Mouse (Mus musculus): ENCODE data around the gene Chml. TPM values are rescaled to one million over a fixed set of nuclear protein-coding genes. Genes with fewer than 3 reads are reported as not detected.

Gene Chml
- total and polyA plus RNA-seq, 3 experiments, result 4.4 to 16.0 TPM; not detected in 1

- DNase-seq (ENCODE audit: low read depth, low spot score), result peak; percentile 57
- H3K27ac ChIP-seq (ENCODE audit: control insufficient read depth, low read depth, low read length), result no peak overlapping the region
- H3K27me3 ChIP-seq (ENCODE audit: control insufficient read depth in 1 of 2, insufficient read depth in 2 of 2, low read length in 2 of 2), result no peaks in the 10 kb centered on the region
- H3K4me1 ChIP-seq (ENCODE audit: control insufficient read depth in 1 of 2, insufficient read depth in 2 of 2, low read length in 2 of 2), result peaks cover 0 to 4% of the 10 kb centered on the region in 2 experiments; a peak in 2 of 4 replicates
- peaks cover 0 to 7% of the 10 kb centered on the region in 2 experiments; a peak in 1 of 4 replicates for H3K36me3 ChIP-seq (ENCODE audit: control insufficient read depth in 1 of 2, insufficient read depth in 2 of 2, low read length in 2 of 2)
- no peaks in the 10 kb centered on the region for H3K79me2 ChIP-seq (ENCODE audit: control insufficient read depth, insufficient read depth, low read length, poor library complexity)
- H3K9ac ChIP-seq (ENCODE audit: control insufficient read depth, low read depth, low read length, poor library complexity, severe bottlenecking), result no peak overlapping the region
- peak; percentile 56; the same call in 1 of the 2 replicates for TF ChIP-seq SIN3A (IDR thresholded peaks at IDR 0.05; ENCODE audit: low read length)
- no peak for TF ChIP-seq MAZ (IDR thresholded peaks at IDR 0.05; ENCODE audit: low read depth, low read length)
- TF ChIP-seq POLR2A (IDR thresholded peaks at IDR 0.05; ENCODE audit: control insufficient read depth in 1 of 2, insufficient read depth in 1 of 2, low read depth in 1 of 2, low read length in 2 of 2, poor library complexity in 1 of 2), result no peak
- TF ChIP-seq USF2 (IDR thresholded peaks at IDR 0.05; ENCODE audit: borderline replicate concordance in 1 of 2, insufficient read depth in 1 of 2, low read depth in 1 of 2, low read length in 2 of 2), result no peak
- 0 out of 2 replicates have a peak, but pooled peaks have one; percentile 67 for TF ChIP-seq CHD1 (IDR thresholded peaks at IDR 0.05; ENCODE audit: low read depth, low read length)
- TF ChIP-seq GATA1 (IDR thresholded peaks at IDR 0.05; ENCODE audit: low read depth, low read length), result no peak
- H3K9me3 ChIP-seq (replicated peaks; ENCODE audit: insufficient read depth, low read length), result no peaks in the 10 kb centered on the region
- H3K4me3 ChIP-seq (ENCODE audit: control insufficient read depth in 1 of 2, insufficient read depth in 1 of 2, low read depth in 2 of 2, low read length in 2 of 2), result no peak overlapping the region
These were observed 11.7 kb downstream of the Chml start for GRCm38 (mm10) chr1:175680995-175681394.

- H3K27ac ChIP-seq (ENCODE audit: control insufficient read depth, low read depth, low read length), result no peak overlapping the region
- peaks cover 0 to 4% of the 10 kb centered on the region in 2 experiments; a peak in 2 of 4 replicates for H3K4me1 ChIP-seq (ENCODE audit: control insufficient read depth in 1 of 2, insufficient read depth in 2 of 2, low read length in 2 of 2)
These were observed 15.2 kb downstream of the Chml start for GRCm38 (mm10) chr1:175677459-175677858.

GRCm38 (mm10) chr1:175675116-175675515 lies 17.6 kb downstream of the Chml start:
- Histone ChIP-seq H3K4me3 (ENCODE audit: control insufficient read depth in 1 of 2, insufficient read depth in 1 of 2, low read depth in 2 of 2, low read length in 2 of 2) (no peak overlapping the region), H3K27ac (ENCODE audit: control insufficient read depth, low read depth, low read length) (no peak overlapping the region), H3K27me3 (ENCODE audit: control insufficient read depth in 1 of 2, insufficient read depth in 2 of 2, low read length in 2 of 2) (no peaks in the 10 kb centered on the region), H3K9ac (ENCODE audit: control insufficient read depth, low read depth, low read length, poor library complexity, severe bottlenecking) (no peak overlapping the region), H3K36me3 (ENCODE audit: control insufficient read depth in 1 of 2, insufficient read depth in 2 of 2, low read length in 2 of 2) (no peaks in the 10 kb centered on the region), H3K4me1 (ENCODE audit: control insufficient read depth in 1 of 2, insufficient read depth in 2 of 2, low read length in 2 of 2) (no peaks in the 10 kb centered on the region), H3K9me3 (replicated peaks; ENCODE audit: insufficient read depth, low read length) (no peaks in the 10 kb centered on the region), H3K79me2 (ENCODE audit: control insufficient read depth, insufficient read depth, low read length, poor library complexity) (no peaks in the 10 kb centered on the region)
- no peak for DNase-seq (ENCODE audit: low read depth, low spot score)
- TF ChIP-seq RAD21 (IDR thresholded peaks at IDR 0.05; ENCODE audit: low read depth, low read length) (no peak), JUND (IDR thresholded peaks at IDR 0.05; ENCODE audit: low read depth, low read length) (no peak), MXI1 (IDR thresholded peaks at IDR 0.05; ENCODE audit: low read depth, low read length) (no peak), MAX (IDR thresholded peaks at IDR 0.05; ENCODE audit: low read length) (no peak), MAZ (IDR thresholded peaks at IDR 0.05; ENCODE audit: low read depth, low read length) (no peak), POLR2AphosphoS2 (IDR thresholded peaks at IDR 0.05; ENCODE audit: low read length) (no peak), RCOR1 (IDR thresholded peaks at IDR 0.05; ENCODE audit: low read depth, low read length) (no peak), KAT2A (conservative IDR thresholded peaks at IDR 0.05; ENCODE audit: low read depth, low read length) (no peak), MYB (IDR thresholded peaks at IDR 0.05; ENCODE audit: low read depth, low read length) (no peak), ZKSCAN1 (IDR thresholded peaks at IDR 0.05; ENCODE audit: low read depth, low read length) (no peak), HCFC1 (IDR thresholded peaks at IDR 0.05; ENCODE audit: low read depth, low read length) (no peak), USF1 (IDR thresholded peaks at IDR 0.05; ENCODE audit: low read depth, low read length) (no peak), E2F4 (IDR thresholded peaks at IDR 0.05; ENCODE audit: borderline replicate concordance, low read depth, low read length) (no peak), ELF1 (IDR thresholded peaks at IDR 0.05; ENCODE audit: low read depth, low read length) (no peak), UBTF (IDR thresholded peaks at IDR 0.05; ENCODE audit: borderline replicate concordance, insufficient read depth, low read depth, low read length) (no peak), POLR2AphosphoS5 (IDR thresholded peaks at IDR 0.05; ENCODE audit: borderline replicate concordance, low read depth, low read length) (no peak), NRF1 (IDR thresholded peaks at IDR 0.05; ENCODE audit: insufficient read depth, low read depth, low read length, poor library complexity, severe bottlenecking) (no peak), GATA1 (IDR thresholded peaks at IDR 0.05; ENCODE audit: low read depth, low read length) (no peak)

More at GRCm38 (mm10) chr1:175677459-175677858, 15.2 kb downstream of the Chml start:
- Histone ChIP-seq H3K9ac (ENCODE audit: control insufficient read depth, low read depth, low read length, poor library complexity, severe bottlenecking) (no peak overlapping the region), H3K27me3 (ENCODE audit: control insufficient read depth in 1 of 2, insufficient read depth in 2 of 2, low read length in 2 of 2) (no peaks in the 10 kb centered on the region), H3K36me3 (ENCODE audit: control insufficient read depth in 1 of 2, insufficient read depth in 2 of 2, low read length in 2 of 2) (peaks cover 0 to 7% of the 10 kb centered on the region in 2 experiments; a peak in 1 of 4 replicates), H3K79me2 (ENCODE audit: control insufficient read depth, insufficient read depth, low read length, poor library complexity) (no peaks in the 10 kb centered on the region), H3K4me3 (ENCODE audit: control insufficient read depth in 1 of 2, insufficient read depth in 1 of 2, low read depth in 2 of 2, low read length in 2 of 2) (no peak overlapping the region), H3K9me3 (replicated peaks; ENCODE audit: insufficient read depth, low read length) (no peaks in the 10 kb centered on the region)
- TF ChIP-seq JUND (IDR thresholded peaks at IDR 0.05; ENCODE audit: low read depth, low read length) (no peak), TAL1 (IDR thresholded peaks at IDR 0.05; ENCODE audit: low read length) (no peak)
- DNase-seq (ENCODE audit: low read depth, low spot score), result no peak
